Mouse (Mus musculus) urinary bladder, postnatal 10 days (tissue): Measurements from ENCODE around the gene Dab2.

ENCODE experiments used
- DNase-seq: peaks from one replicate; pipeline ENCODE4 v3.0.0; 2022; ENCODE audit warnings: low spot score

The Dab2 gene

DNA sequence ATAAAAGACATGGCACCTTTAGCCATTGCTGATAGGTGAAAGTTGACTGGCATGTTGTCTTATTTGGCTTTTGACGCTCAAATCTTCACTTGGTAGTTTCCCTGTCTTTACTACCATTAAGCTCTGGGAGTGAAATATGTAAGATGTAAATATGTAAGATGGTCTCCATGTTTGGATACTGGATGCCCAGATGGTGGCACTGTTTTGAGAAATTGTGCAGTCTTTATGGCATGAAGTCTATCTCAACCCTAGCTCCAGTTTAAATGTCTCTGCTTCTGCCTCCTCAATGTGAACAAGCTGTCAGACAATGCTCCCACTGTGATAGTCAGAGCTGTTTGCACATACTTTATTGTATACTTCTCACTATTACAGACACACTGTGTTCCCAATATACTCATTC is 169.3 kb downstream of the Dab2 start:
- no peak for DNase-seq

GRCm38 (mm10) chr15:6469384-6469783 is 169.8 kb downstream of the Dab2 start:
- DNase-seq = no peak

- DNase-seq = no peak
Observed at GRCm38 (mm10) chr15:6483561-6483960, 184.0 kb downstream of the Dab2 start.
